Mouse (Mus musculus) lung, postnatal 36 days (tissue): ENCODE measurements around the gene Ppfia3.
"Not testable (repeated sequence)": the region's sequence is repeated elsewhere in the genome, so short reads cannot be mapped to it uniquely, and the experiment has no call there.

Source experiments
- DNase-seq: peaks from one replicate; pipeline ENCODE4 v3.0.0; 2022; ENCODE audit warnings: mixed read lengths

The Ppfia3 gene

DNA sequence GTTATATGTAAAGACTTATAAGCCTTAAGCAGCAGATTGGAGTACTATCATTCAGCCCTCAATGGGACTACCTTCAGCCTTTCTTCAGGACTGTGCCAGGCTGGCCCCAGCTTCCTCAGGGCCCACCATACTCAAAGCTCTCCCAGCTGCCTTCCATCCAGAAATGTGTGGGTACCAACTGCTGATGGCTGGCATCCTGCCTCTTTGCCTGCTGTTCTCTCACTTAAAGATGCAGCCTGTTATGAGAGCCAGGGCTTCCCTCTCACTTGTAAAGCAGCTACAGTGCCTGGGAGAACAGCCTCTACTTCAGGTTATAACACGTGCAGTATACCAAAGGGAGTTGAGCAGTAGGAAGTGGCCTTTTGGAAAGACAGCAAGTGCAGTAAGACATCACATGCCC is 9.2 kb upstream of the Ppfia3 start:
- no peak for DNase-seq

DNA sequence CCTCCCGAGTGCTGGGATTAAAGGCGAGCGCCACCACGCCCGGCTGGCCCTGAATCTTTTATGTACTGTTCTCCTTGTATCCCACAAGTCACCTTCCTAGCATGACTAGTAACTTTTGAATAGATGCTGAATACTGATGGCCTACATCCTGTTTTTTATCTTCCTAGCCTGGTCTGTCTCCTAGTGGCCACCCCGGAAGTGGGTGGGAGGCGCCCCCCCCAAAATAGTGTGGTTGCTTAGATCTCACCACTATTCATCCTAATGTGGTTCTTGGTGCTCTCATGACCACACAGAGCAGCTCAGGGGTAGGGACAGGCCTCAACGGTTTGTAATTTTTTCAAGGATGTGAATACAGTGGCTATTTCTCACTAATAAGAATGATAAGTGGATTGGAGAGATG is 7.8 kb upstream of the Ppfia3 start:
- no peak for DNase-seq

DNA sequence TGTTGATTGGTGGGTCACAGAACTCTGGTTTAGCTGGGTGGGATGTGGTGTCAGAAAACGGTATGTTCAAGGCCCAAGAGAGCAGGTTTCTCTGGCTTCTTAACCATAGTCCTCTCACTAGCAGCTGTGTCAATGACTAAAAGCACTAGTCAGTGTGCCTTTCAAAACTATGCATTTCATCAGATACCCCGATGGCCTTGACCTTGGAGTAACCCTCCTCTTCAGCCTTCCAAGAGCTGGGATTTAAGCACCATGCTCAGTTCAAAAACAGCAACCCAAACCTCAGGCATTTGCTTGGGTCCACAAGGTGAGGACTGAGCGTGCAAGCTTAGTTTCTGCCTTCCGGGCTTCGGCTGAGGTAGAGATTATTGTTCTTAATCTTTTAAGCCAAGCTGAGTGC is 5.6 kb upstream of the Ppfia3 start:
- DNase-seq, result no peak

DNA sequence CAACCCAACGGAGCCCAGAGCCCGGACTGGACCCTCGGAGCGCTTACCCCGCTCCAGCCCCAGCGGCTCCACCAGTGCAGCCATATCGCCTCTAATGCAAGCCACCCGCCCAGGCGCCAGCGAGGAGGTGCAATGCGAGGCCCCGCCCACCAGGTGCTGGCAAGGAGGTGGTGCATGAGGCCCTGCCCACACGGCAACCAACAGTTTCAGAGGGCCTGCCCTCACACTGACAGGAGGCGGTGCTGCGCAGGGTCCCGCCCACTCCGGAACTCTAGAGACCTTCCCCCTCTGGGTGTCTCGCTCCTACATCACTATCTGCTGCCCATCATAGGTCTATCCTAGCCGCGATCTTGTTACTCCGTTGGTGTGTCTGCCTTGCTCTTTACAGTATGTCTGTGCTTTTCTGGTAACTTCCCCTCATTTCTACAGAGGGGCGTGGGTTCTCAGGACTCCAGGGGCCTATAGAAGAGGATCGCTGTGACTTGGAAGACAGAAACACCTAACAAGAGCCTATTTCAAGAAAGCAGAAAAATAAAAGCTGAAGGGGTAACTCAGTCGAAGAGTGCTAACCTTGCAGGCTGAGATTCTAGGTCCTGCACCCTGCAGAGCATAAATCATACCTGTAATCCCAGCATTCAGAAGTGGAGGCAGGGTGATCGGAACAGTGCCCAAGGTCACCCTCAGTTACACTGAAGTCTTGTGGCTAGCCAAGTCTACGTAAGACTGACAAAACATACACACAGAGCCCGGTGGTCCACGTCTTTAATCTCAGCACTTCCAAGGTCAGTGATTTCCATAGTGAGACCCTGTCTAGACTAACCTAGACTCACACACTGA is 3.9 kb upstream of the Ppfia3 start, which contains the start of gene Lin7b:
Lin7b (minus strand) TSS at position 109 of the 837 bp plus-strand sequence.
- peak; percentile 92 for DNase-seq

DNA sequence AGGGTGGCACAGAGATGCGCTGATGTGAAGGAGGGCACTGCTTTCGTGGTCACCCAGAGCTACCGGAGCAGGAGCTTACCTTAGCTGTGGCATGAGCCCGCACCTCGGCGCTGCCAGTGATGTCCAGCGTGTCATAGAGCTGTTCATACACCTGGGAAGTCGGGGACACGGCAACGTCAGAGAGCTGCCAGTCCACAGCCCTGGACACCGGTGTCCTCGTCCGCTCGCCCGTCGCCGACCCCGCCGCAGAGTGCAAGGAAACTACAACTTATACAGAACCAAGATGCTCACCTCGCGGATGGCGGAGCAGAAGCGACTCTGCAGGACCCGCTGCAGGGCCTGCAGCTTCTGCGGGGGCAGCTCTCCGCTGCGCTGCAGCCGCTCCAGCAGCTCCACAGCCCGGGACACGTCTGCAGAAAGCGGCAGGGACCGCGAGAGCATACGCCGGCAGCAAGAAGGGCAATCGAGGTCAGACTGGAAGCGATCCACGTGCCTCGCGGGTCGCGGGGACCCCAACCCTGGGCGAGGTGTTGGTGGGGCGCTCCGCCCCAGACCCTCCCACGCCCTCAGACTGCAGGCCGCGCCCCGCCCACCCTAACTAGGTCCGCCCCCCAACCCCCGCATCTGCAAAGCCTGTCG is 3.1 kb upstream of the Ppfia3 start:
- no peak for DNase-seq

DNA sequence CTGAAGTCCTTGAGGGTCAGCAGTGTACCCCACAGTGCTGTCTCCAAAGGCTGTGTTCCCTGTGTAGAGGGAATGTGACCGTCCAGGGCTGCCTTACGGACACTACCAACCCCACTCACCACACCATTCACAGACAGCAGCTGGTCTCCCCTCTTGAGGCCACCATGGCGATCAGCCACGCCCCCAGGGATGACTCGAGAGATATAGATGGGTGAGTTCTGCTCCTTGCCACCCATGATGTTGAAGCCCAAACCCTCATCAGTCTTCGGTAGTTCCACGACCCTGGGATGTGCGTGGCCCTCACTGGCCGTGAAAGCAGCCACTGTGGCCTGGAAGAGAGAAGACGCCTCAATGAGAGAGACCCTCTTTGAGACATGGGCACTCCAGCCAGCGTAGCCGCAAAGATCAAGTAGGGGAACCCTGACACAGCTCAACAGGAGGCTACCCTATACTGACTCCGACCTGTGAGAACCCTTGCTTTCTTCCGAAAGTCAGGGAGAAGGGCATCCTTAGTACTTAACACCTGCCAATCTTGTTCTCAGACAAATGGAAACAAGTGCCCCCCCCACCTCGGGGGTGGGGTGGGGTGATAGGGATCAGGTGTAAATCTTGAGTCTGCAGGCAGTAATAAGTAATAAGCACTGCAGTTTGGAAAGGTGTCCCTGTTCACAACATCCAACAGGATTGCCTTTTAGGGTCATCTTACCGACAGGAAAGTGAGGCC is 2.4 kb upstream of the Ppfia3 start:
- no peak for DNase-seq

DNA sequence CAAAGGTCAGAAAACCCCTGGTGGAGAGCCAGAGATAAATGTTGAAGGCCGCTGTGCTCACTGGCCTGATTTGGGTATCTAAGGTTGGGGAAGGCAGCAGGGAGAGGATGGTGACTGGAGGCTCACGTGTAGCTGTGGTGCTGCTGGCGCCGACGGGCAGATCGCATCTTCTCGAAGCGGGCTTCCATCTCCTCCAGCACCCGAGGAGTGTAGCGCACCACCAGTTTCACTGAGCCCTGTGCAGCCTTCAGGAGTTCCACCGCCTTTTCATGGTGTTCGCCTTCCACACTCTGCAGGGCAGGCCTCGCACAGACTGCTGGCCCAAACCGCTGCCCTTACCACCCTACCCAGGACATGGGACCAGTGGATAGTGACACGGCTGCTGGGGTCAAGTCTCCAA is 1.4 kb upstream of the Ppfia3 start:
- DNase-seq, result no peak

DNA sequence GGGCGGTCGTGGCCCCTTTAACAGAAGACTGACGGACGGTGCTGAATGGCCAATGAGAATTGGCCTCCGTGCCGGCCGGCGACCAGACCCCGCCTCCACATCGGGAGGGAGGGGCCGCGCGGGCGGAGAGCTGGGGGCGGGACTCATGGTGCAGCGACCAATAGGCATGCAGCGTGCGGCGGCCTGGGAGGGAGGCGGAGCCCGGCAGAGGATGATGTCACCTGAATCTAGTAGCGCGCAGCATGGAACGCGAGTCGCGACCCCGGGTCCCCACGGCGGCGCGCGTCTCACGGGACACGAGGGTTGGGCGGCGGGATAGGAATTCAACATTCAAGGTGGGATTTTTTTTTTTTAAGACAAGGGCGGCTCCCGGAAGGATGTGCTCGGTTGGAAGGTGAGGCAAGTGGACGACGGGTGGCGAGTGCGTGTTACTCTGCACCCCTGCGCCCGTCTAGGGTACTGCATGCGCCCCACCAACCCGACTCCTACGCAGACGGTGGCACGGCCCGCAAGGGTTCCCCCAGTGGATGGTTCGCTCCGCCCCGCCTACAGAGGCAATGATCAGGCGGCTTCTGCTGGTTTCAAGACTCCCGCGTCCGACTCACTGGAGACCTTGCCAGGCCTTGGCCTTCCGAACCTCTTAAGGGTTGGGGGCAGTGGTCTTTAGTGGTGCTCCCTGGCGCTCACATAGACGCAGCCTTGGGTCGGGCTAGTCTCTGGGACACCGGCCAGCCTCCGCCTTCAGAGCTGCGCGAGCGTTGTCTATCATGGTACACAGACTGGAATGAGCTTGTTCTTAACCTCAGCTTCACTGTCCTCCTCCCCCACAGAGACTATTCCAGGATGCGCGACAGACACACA is 431 bp upstream of the Ppfia3 start:
- peak; percentile 97 for DNase-seq

DNA sequence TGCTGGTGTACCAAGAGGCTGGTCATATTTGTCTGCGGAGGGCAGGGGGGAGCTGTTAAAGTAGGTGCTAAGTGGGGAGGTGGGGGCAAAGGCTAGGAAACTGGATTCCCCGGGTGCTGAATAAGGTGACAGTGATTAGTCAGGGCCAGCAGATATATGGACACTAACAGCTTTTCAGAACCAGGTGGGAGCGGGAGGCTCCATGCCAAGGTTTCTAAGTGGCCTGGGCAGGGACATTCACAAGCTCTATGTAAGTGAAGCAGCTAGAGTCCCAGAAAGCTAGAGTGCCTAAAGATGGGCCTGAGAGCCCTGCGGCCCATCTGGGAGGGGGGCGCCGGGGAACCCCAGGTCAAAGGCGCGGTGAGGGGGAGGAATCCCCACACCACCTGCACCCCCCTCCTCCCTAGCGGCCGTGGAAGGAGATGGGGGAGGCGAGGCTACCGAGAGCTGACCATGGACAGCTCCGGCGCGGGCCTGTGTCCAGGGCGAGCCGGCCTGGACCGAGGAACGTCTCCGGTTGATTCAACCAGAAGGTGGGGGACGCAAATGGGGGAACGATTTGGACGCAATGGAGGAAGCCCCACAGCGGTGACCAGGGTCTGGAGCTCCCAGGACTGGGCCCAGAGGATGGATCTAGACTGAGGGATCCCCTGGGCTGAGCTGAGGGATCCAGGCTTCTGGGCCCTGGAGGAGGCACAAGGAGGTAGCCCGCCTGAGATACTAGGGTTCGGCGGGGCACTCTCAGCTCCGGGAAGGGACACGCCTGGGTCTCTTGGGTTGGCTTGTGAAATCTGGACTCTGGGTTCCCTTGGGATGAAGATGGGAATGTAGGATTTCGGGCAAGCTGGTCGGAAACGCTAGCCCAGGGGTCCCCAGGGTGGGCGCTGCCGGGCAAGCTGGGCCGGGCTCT is 822 bp downstream of the Ppfia3 start:
- peak; percentile 37 for DNase-seq

DNA sequence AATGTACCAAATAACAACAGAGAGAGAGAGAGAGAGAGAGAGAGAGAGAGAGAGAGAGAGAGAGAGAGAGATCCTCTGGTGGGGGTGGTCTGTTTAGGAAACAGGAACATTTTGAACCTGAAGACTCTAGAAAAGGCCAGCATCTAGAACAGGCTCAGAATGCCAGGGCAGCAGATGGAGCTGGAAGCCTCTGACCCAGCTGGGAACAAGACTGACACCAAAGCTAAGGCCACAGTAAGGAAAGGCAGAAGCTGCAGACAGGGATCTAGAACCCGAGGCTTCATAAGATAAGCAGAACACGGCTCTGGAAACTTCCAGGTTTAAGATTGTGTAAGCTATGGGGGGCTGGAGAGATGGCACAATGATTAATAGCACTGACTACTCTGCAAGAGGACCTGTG is 2.8 kb downstream of the Ppfia3 start:
- DNase-seq, result no peak

DNA sequence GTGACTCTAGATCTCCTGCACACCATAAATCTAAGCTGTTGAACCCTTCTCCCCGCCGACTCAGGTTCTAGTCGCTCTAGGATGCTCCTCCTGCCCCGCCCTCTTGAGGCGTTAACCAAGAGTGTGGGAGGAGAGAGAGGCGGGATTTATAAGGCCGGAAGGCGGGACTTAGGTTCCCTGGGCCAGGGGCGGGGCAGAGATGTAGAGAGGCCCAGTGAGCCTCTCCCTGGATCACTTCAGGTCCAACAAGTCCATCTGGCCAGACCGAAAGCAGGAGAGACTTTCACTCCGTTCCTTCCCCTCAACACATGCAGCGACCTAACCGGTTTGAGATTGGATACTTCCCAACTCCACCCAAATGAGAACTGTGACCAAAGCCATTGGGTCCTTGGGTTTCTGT is 4.0 kb downstream of the Ppfia3 start:
- peak; percentile 83 for DNase-seq

DNA sequence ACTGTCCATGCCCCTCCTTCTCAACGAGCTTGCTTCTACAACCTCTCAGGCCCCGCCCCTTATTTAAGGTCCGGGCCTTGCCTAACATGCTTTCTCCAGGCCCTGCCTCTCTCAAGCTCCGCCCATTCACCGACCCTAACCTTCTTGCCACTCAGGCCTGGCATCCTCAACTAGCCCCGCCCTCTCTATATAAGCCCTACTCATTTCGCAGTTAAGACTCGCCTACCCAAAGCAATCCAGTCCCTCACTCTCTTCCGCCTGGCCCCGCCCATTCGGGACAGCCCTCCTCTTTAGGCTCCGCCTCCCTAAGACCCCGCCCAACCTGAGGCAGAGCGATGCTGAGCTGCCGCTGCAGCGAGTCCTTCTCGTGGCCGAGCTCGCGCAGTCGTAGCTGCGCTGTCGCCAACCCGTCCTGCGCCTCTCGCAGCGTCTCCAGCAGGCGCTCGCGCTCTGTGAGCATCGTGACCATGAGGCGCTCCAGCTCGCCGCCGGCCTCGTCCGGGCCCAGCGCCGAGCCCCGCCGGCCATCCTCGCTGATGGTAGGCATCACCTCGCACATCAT is 5.5 kb downstream of the Ppfia3 start:
- DNase-seq, result peak; percentile 81

DNA sequence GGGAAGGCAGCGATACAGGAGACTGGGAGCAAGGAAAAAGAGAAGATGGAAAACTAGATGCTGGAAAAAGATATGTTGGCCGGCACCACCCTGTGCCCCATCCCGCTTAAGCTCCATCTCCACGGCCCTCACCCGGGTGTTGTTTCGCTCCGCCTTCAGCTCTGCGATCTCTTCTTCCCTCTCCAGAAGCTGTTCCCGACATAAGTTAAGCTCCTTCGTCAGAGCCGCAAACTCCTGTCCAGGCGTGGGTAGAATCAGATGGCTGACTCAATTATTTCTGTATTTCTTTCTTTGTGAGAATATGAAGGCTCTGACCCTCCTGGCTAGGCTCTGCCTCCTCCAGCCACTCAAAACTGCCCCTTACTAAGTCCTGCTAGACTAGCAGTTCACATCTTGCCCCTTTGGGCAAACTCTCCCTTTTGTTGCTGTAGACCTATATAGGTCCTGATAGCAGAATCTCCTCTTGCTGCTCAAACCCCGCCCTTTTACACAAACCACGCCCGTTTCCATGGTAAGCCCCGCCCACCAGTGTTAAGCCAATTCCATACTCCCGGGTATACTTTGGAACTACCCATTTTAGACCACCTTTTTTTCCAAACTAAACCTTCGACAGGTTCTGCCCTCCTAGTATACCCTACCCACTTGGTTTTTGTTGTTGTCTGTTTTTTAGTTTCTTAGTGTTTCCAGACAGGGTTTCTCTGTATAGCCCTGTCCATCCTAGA is 6.3 kb downstream of the Ppfia3 start:
- no peak for DNase-seq

DNA sequence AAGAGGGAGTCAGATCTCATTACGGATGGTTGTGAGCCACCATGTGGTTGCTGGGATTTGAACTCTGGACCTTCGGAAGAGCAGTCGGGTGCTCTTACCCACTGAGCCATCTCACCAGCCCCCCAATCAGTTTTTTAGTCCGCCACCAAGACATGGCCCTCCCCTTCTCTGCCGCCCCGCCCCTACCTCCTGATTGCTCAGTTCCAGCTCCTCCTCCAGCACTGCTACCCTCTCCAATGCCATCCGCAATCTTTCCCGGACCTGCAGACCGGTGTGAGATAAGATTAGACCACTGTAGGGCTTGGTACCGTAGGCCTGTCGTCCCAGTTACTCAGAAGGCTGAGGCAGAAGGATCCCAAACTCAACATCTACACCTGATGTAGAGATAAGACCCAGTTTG is 7.7 kb downstream of the Ppfia3 start:
- not testable (repeated sequence) for DNase-seq

DNA sequence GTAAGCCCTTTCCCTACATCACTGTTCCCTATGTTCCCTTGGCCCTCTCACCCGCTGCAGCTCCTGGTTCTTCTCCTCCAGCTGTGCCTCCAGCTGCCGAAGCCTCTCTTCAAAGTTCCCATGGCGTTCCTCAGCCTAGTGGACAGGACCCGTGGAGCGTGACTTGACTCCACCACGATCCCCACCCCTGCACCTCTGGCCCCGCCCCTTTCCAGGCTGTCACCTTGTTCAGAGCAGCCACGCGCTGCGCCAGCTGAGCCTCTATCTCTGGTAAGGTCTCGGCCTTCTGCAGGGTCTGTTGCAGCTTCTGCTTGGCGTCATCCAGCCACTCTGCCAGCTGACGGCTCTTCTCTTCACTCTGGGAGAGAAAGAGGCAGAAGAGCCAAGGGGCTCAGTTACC is 10.7 kb downstream of the Ppfia3 start:
- DNase-seq, result no peak

DNA sequence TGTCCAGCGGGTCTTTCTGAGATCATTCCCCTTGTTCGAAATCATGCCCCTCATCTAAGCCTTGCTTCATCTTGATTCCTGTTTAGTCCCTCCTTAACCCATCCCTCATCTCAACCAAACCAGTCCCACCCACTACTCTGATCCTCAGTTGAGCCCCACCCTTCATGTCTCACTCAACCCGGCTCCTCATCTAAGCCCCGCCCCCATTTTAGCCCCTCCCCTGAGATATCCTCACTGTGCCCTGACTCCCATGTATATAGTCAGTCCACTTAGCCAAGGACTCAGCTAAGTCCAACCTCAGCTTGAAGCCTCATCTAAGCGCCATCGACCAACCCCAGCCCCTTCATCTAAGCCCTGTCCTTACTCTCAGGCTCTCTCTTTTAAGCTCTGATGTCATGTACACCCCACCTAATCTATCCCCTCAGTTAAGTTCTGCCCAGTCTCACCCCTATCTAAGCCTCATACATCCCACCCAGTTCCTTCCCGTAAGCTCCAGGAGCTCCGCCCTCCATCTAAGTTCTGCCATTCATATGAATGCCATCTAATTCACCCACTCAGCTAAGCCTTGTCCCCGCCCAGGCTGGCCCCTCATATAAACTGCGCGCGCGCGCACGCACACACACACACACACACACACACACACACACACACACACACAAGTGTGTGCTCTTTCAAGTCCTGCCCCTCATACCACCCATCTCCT is 11.3 kb downstream of the Ppfia3 start:
- DNase-seq, result no peak

DNA sequence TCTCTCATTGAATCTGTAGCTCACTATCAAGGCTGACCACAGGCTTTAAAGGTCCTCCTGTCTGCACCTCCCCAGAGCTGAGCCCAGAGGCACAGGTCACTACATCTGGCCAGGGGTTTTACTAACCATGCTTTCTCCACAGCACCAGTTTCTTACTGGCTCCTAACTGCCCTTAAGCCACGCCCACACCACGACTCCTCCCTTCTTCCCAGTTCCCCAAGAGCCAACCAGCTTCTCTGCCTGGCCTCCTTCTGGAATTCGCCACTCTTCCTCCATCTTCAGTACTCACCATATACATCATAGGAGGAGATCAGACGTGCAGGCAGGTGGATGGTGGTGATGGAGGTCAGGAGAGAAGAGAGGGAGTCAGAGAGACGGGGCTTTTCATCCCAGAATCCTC is 13.8 kb downstream of the Ppfia3 start:
- no peak for DNase-seq

DNA sequence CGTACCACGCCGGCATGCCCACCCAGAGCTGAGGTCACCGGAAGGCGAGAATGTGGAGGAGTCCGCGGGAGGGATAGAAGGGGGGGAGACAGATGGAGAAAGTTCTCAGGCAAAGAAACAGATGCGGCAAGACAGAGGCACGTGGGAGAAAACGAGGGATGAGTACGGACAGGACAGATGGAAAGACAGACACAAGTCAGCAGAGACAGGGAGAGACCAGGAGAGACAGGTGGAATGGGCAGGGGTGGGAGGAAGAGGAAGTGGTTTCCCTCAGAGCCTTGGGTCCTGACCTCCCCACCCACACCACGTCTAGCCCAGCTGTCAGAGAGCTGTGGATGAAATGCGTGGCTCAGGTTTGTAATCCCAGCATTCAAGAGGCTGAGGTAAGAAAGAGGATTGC is 19.9 kb downstream of the Ppfia3 start:
- DNase-seq, result no peak

DNA sequence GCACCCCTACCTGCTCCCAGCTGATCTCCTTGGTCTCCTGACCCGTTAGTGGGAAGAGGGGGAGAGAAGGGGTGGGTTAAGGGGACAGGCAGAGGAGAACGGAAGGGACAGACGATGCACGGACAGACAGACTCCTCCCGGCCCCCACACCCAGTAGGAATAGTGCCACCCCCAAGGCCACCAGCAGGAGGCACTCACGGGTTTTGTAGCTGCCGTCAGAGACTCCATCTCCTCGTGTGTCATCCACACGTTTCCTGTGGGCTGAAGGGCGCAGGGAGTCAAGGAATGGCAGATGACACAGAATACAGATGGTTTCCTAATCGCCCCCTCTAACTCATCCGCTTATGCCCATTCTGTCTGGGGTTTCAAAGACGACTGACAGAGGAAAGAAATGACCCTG is 23.3 kb downstream of the Ppfia3 start:
- no peak for DNase-seq

DNA sequence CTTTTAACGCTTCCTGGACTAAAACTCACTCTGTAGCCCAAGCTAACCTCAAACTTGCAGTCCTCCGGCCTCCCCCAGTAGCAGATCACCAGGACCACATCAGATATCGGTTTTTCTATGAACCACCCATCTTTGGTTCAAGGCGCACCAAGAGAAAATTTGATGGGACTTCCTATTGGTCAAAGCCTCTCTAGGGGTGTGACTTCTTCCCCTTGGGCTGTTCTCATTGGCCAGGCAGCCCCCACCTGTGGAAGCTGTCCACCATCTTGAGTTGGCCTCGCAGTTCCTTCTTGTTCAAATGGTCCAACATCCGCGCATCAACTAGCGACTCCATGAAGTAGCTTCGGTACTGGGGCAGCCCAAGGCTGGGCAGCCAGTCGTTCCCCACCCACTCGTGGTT is 24.7 kb downstream of the Ppfia3 start:
- no peak for DNase-seq
